Comparison of ENCODE assay signal across 15 mouse cellular contexts in the genomic region with DNA sequence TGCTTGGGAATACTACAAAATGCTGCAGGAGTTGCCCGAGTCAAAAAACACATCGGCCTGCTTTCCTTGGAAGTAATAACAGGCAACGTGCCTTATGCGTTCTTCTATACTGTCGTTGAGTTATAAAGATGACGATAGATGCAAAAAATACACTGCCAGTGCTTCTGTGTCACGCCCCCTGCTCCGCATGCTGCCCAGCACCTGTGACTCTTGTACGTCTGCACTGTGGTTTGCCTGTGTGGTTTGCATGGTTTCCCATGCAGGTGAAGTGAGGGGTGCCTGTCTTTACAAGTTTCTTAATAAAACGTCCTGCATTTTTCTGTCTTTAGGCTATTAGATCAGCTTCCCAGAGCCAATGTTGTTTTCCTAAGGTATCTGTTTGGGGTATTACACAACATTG.
"Had no signal": no experiment of that assay in that cellular context is flagged by ENCODE, and none has a peak within 500 bp of the region (broad histone marks: within the 10 kb centered on the region; RNA-seq: fewer than 3 reads in every experiment).

No protein-coding gene starts in this region.

- H3K27ac ChIP-seq: kidney, postnatal 0 days; limb, embryonic 13.5 days; liver, embryonic 15.5 days; neural tube, embryonic 13.5 days had no signal

- H3K27me3 ChIP-seq: limb, embryonic 13.5 days; liver, embryonic 15.5 days; neural tube, embryonic 13.5 days had no signal

- ATAC-seq: intestine, postnatal 0 days; lung, postnatal 0 days had no signal

- H3K9me3 ChIP-seq: limb, embryonic 13.5 days; liver, embryonic 15.5 days; neural tube, embryonic 13.5 days had no signal

- H3K9ac ChIP-seq: limb, embryonic 13.5 days; liver, embryonic 15.5 days; neural tube, embryonic 13.5 days had no signal

- H3K4me3 ChIP-seq: limb, embryonic 13.5 days; liver, embryonic 15.5 days; neural tube, embryonic 13.5 days had no signal

- H3K36me3 ChIP-seq: liver, embryonic 15.5 days had no signal

- H3K4me1 ChIP-seq: limb, embryonic 13.5 days; liver, embryonic 15.5 days had no signal

- H3K4me2 ChIP-seq: limb, embryonic 13.5 days; liver, embryonic 15.5 days; neural tube, embryonic 13.5 days had no signal

- DNase-seq: kidney, adult 8-10 months; kidney, postnatal 36 days; left cerebral cortex, postnatal 4 days; lung, adult 2 months; lung, postnatal 36 days; midbrain, embryonic 14.5 days; retina, postnatal 1 day; right cerebral cortex, postnatal 4 days; spleen, adult 18-20 months had no signal
